Mouse (Mus musculus): ENCODE data around the gene Rhod.

DNA sequence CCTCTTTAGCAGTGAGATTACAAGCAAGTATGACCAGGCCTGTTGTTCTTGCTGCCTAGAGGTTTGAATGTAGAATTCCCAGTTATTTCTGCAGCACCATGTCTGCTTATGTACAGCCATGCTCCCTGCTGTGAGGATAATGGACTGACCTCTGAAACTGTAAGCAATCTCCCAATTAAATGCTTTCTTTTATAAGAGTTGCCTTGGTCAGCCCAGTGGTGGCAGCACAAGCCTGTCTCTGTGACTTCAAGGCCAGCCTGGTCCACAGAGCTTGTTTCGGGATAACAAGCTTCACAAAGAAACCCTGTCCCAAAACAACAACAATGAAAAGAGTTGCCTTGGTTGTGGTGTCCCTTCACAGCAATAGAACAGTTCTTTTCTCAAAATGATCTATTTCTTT, 5.5 kb downstream of the Rhod start:
- TF ChIP-seq HCFC1 (IDR thresholded peaks at IDR 0.05; ENCODE audit: borderline replicate concordance, insufficient read depth, low read length), result no peak
- TF ChIP-seq ZNF384 (IDR thresholded peaks at IDR 0.05; ENCODE audit: low read depth, low read length), result no peak
- no peak for TF ChIP-seq ZC3H11A (IDR thresholded peaks at IDR 0.05; ENCODE audit: borderline replicate concordance, low read depth, low read length)
- TF ChIP-seq CHD2 (IDR thresholded peaks at IDR 0.05; ENCODE audit: low read depth, low read length), result no peak
- no peak for TF ChIP-seq MAFK (IDR thresholded peaks at IDR 0.05; ENCODE audit: insufficient read depth, low read depth, low read length)

All from ES-E14 (cell line).